Mouse (Mus musculus) small intestine, adult 2 months (tissue): ENCODE results near the gene Med13l. TPM values are rescaled to one million over a fixed set of nuclear protein-coding genes. Genes with fewer than 3 reads are reported as not detected.

Source experiments
- H3K27ac ChIP-seq: fragments of 200-500 bp; 2 replicates; pipeline ENCODE4 v1.5.1; 2012; ENCODE audit warnings: low read depth, low read length, control low read depth, inconsistent platforms; ENCODE audit not compliant: insufficient read depth
- H3K27me3 ChIP-seq: fragments of 200-500 bp; 2 replicates; pipeline ENCODE4 v1.6.1; 2012; ENCODE audit warnings: mild to moderate bottlenecking, moderate library complexity, low read length, inconsistent platforms; ENCODE audit not compliant: control insufficient read depth, insufficient read depth
- H3K36me3 ChIP-seq: fragments of 200-500 bp; 2 replicates; pipeline ENCODE4 v1.6.1; 2012; ENCODE audit warnings: mild to moderate bottlenecking, low read length, control low read depth, inconsistent platforms; ENCODE audit not compliant: control insufficient read depth, insufficient read depth
- H3K4me1 ChIP-seq: fragments of 200-500 bp; 2 replicates; pipeline ENCODE4 v1.6.1; 2012; ENCODE audit warnings: low read length, inconsistent platforms, mixed read lengths; ENCODE audit not compliant: control insufficient read depth, insufficient read depth, insufficient read length
- H3K4me3 ChIP-seq: fragments of 200-500 bp; 2 replicates; pipeline ENCODE4 v1.5.1; 2012; ENCODE audit warnings: low read depth, mild to moderate bottlenecking, control low read depth, inconsistent platforms, low read length, moderate library complexity
- CTCF ChIP-seq: fragments of 200-500 bp; IDR thresholded peaks from 2 replicates; pipeline ENCODE4 v1.5.1; 2012; ENCODE audit warnings: low read depth, mild to moderate bottlenecking, control low read depth, inconsistent platforms, low read length, moderate library complexity, mixed read lengths; ENCODE audit not compliant: insufficient replicate concordance, insufficient read length; ENCODE audit errors: extremely low read depth
- POLR2A ChIP-seq: fragments of 200-500 bp; IDR thresholded peaks from 2 replicates; pipeline ENCODE4 v1.6.1; 2012; ENCODE audit warnings: low read depth, mild to moderate bottlenecking, control low read depth, inconsistent platforms, low read length, moderate library complexity
- WGBS: fragments of 180-500 bp; shearing (Covaris S2); methylation state at CpG from one replicate; pipeline ENCODE4 v1.1.7; 2018; 5-methylcytosine and 5-hydroxymethylcytosine counted together
- polyA plus RNA-seq: library from polyadenylated mRNA; depleted of rRNA; stranded (reverse); fragments of >200 nt; gene quantifications from 2 replicates; pipeline ENCODE4 v1.2.3, GENCODE M21; 2012

Gene Med13l
- polyA plus RNA-seq, 1 experiment: 13.6 TPM

GRCm38 (mm10) chr5:118590868-118591267, 30.4 kb downstream of the Med13l start:
- TF ChIP-seq CTCF (no peak), POLR2A (no peak)
- Histone ChIP-seq H3K27me3 (no peaks in the 10 kb centered on the region), H3K4me1 (peaks cover 26% of the 10 kb centered on the region), H3K4me3 (no peak overlapping the region), H3K36me3 (no peaks in the 10 kb centered on the region), H3K27ac (no peak overlapping the region)
- WGBS: 62% methylated on average over 6 of the region's 6 CpGs

GRCm38 (mm10) chr5:118591826-118592499, 31.5 kb downstream of the Med13l start:
- WGBS: 55% methylated on average over 11 of the region's 11 CpGs
- no peak overlapping the region for H3K27ac ChIP-seq
- peaks cover 26% of the 10 kb centered on the region for H3K4me1 ChIP-seq
- no peaks in the 10 kb centered on the region for H3K36me3 ChIP-seq
- no peaks in the 10 kb centered on the region for H3K27me3 ChIP-seq
- no peak overlapping the region for H3K4me3 ChIP-seq
- TF ChIP-seq CTCF (no peak), POLR2A (no peak)

GRCm38 (mm10) chr5:118594470-118595236, 34.2 kb downstream of the Med13l start:
- Histone ChIP-seq H3K36me3 (no peaks in the 10 kb centered on the region), H3K27me3 (no peaks in the 10 kb centered on the region), H3K27ac (no peak overlapping the region), H3K4me3 (no peak overlapping the region), H3K4me1 (peaks cover 15% of the 10 kb centered on the region)
- 69% methylated on average over 14 of the region's 14 CpGs for WGBS
- TF ChIP-seq CTCF: peak; percentile 51; the same call in 1 of the 2 replicates
- no peak for TF ChIP-seq POLR2A

GRCm38 (mm10) chr5:118595901-118596300, 35.4 kb downstream of the Med13l start:
- WGBS: 81% methylated on average over 5 of the region's 5 CpGs
- Histone ChIP-seq H3K4me3 (no peak overlapping the region), H3K4me1 (peaks cover 11% of the 10 kb centered on the region; the same call in 1 of the 2 replicates), H3K36me3 (no peaks in the 10 kb centered on the region), H3K27ac (no peak overlapping the region), H3K27me3 (no peaks in the 10 kb centered on the region)
- TF ChIP-seq POLR2A (no peak), CTCF (no peak)

- Histone ChIP-seq H3K4me3 (no peak overlapping the region), H3K27me3 (no peaks in the 10 kb centered on the region), H3K36me3 (no peaks in the 10 kb centered on the region), H3K4me1 (peaks cover 9% of the 10 kb centered on the region; the same call in 1 of the 2 replicates), H3K27ac (no peak overlapping the region)
- TF ChIP-seq CTCF: no peak
- TF ChIP-seq POLR2A: no peak
- 69% methylated on average over 15 of the region's 15 CpGs for WGBS
Observed at GRCm38 (mm10) chr5:118596452-118597092, 36.1 kb downstream of the Med13l start.

DNA sequence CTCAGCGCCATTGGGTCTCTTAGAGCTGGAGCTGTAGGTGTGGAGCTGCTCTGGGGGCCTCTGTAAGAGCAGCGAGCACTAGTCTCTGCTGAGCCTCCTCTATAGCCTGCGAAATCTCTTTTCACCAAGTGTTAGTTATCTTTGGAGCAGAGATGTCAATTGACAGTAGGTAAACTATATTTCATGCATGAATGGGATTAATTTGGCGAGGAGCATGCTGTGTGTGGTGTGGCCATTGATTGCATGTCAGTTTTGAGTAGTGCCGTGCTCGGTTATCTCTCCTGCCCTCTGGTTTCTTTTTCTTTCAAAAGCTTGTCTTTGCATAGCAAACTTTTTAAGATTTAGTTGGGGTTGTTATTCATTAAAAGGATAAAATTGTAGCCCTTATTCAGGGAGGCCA, 38.1 kb downstream of the Med13l start:
- H3K27me3 ChIP-seq: no peaks in the 10 kb centered on the region
- H3K4me1 ChIP-seq: peaks cover 11% of the 10 kb centered on the region; the same call in 1 of the 2 replicates
- H3K36me3 ChIP-seq: no peaks in the 10 kb centered on the region
- WGBS: 88% methylated on average over 6 of the region's 6 CpGs
- TF ChIP-seq CTCF: no peak
- no peak overlapping the region for H3K4me3 ChIP-seq
- H3K27ac ChIP-seq: no peak overlapping the region

DNA sequence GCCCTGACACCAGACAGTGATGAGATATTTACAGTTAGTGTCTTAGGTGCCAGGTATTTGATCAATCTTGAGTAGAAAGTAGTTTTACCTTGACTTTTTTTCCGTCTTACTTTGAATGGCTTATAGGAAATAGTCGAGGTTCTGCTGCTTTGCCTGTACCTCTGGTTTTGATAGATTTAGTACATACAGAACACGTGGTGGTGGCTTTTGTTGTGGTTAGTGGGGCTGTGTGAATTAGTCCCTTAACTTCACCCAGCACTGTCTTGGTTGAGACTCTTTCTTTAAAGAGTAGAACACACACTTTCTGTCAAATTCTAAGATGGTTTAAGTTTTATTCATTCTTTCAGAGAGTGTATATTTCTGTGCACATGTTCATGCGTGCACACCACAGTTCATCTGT, 41.0 kb downstream of the Med13l start:
- TF ChIP-seq CTCF: no peak
- TF ChIP-seq POLR2A: no peak
- Histone ChIP-seq H3K36me3 (no peaks in the 10 kb centered on the region), H3K4me1 (peaks cover 10% of the 10 kb centered on the region; the same call in 1 of the 2 replicates), H3K4me3 (no peak overlapping the region), H3K27me3 (no peaks in the 10 kb centered on the region), H3K27ac (no peak overlapping the region)
- WGBS: 78% methylated on average over 4 of the region's 4 CpGs
